Mouse (Mus musculus) left cerebral cortex, adult 18-20 months (tissue): ENCODE results near the gene Bcas2. TPM values are rescaled to one million over a fixed set of nuclear protein-coding genes. Genes with fewer than 3 reads are reported as not detected.
A peak's percentile ranks its signal among the peaks of the same experiment; 100 is the strongest.

Experiments used
- DNase-seq, 2 experiments: peaks; one replicate each; pipeline ENCODE4 v3.0.0; 2021 to 2022; ENCODE audit warnings: low spot score in 2 of 2, mixed read lengths in 1 of 2
- long read RNA-seq, 2 experiments: library from polyadenylated mRNA; stranded (forward); transcript quantifications; one replicate each; pipeline ENCODE4 v2.0.0; 2021
- total RNA-seq, 2 experiments: library from RNA; stranded (reverse); gene quantifications; 2 replicates each; pipeline ENCODE4 v1.2.3; 2021

The Bcas2 gene
- 10 to 100 TPM; 64.8 to 68.3 TPM for total RNA-seq
- long read RNA-seq, experiment 1, transcript Bcas2-201 (7 exons, 1,467 nt): major isoform, 130 of 167 reads
- long read RNA-seq, experiment 1, transcript Bcas2-203 (5 exons, 3,878 nt): minor isoform, 9 of 167 reads
- long read RNA-seq, experiment 1, transcript Bcas2-206 (6 exons, 737 nt): minor isoform, 9 of 167 reads
- long read RNA-seq, experiment 1, partial matches to known transcripts: 9 of 167 reads
- long read RNA-seq, experiment 1, other reads (novel, unspliced or antisense): 6 of 167 reads
- long read RNA-seq, experiment 2, transcript Bcas2-201 (7 exons, 1,467 nt): major isoform, 100 of 122 reads
- long read RNA-seq, experiment 2, transcript Bcas2-206 (6 exons, 737 nt): minor isoform, 7 of 122 reads
- long read RNA-seq, experiment 2, partial matches to known transcripts: 2 of 122 reads
- long read RNA-seq, experiment 2, other reads (novel, unspliced or antisense): 9 of 122 reads

DNA sequence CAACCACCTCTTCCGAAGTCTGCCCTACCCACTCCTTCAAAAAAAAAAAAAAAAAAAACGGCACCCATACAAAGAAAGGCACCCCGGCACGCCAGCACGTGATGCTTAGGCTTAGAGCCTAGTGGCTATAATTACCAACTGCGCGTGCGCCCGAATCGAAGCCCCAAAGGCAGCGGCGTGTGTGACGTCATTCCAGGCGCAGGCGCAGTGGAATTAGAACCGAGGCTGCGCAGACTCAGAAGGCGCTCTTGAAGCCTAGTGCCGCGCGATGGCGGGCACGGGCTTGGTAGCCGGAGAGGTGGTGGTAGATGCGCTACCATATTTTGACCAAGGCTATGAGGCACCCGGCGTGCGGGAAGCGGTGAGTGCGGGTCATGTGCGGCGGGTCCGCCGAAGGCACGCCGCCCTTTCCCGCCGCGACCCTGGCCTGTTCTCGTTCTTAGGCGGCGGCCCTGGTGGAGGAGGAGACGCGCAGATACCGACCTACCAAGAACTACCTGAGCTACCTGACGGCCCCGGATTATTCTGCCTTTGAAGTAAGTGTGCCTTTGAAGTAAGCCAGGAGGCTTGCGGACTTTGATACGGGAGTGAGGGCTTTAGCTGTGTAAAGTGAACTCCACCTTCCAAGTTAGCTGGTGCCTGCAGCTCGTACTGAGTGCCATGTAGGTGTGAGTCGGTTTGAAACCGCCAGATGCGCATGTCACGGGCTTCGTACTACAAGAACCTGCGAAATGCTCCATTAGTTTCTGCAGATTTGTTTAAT, at the start of gene Bcas2:
Bcas2 (plus strand) TSS at position 151 of the 763 bp plus-strand sequence.
- peak; percentile 100 for DNase-seq

DNA sequence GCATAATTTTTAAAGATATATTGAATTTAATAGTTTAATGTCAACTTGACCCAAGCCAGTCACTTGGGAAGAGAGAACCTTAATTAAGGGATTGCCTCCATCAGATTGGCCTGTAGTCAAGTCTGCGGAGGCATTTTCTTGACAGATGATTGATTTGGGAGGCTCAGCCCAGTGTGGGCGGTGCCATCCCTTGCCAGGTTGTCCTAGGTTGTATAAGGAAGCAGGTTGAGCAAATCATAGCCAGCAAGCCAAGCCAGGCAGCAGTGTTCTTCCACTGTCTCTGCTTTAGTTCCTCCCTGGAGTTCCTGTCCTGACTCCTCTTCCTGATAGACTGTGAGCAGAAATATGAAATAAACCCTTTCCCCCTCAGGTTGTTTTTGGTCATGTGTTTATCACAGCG, 47.8 kb upstream of the Bcas2 start:
- DNase-seq: no peak

GRCm38 (mm10) chr3:103126138-103126537, 45.3 kb upstream of the Bcas2 start:
- DNase-seq: no peak

- no peak for DNase-seq
Observed at GRCm38 (mm10) chr3:103127177-103127576, 44.3 kb upstream of the Bcas2 start.

DNA sequence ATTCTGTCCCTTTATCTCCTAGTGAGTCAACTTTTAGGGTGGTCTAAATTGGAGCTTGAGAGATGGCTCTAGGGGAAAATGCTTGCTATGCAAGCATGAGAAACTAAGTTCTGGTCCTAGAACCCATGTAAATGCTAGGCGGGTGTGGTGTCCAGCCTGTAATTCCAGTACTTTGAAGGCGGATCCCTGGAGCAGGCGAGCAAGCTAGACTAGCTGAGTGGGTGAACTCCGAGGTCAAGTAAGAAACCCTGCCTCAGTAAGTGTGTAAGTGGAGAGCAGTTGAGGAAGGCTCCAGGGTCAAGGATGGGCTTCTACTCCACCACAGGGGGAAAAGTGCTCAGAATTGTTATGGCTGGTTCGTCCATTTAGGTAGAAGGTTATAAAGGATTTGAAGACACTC, 43.7 kb upstream of the Bcas2 start:
- DNase-seq: no peak

DNA sequence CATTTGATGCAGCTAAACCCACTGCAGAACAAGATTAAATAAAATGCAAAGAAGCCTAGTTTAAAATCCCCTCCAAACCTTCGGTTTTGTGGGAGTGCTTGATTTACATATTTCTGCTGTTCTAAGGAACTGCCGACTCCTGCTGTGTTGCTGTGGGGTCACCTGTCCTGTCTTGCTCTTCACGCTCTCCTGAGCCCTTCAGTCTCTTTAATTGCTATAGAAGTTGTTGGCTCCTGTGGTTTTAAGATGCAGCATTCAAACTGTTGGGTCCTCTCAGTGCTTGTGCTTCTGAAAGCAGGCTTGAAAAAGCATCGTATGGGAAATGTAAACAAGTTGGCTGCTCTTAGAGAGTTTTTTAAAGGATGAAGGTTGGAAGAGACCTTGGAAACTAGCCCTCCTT, 43.2 kb upstream of the Bcas2 start:
- no peak for DNase-seq

GRCm38 (mm10) chr3:103129367-103130159, 41.9 kb upstream of the Bcas2 start:
- DNase-seq: no peak

DNA sequence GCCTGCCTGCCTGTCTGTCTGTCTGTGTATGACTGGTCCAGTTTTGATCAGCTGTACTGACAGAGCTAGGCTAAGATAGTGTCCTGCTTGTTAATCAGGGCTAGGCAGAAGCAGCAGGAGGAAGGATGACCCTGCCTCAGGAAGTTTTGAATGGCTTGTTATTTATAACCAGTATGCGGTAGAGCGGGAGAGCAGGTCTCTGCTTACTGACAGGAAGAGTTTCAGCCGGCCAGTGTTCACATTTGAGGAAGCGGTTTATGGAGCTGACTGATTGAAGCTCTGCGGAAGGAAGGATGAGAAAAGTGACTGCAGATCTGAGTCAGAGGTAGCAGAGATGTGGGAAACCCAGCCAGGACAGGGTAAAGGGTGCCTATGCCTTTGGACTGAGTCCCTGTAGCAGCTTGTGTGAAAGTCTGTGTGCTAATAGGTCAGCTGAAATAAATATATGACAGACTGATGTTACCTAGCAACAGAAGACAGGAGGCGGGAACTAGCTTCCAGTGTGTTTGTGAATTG, 41.2 kb upstream of the Bcas2 start:
- DNase-seq: no peak

DNA sequence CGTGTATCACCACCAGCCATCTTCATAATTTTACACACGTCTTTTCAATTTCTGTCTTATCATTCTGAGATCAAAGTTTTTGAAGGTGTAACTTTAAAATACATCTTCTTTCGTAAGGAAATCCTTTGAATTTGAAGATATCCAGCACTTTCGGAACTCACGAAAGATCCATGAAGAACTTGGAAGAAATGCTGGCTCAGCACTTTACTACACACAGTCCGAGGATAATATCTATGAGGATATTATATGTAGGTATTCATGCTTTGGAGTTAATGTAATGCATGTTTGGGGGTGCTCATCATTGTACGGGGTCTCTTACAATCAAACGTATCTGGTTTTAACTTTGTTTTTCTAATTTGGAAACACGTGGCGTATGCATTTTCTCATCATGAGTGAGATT, 38.4 kb upstream of the Bcas2 start:
- no peak for DNase-seq

- no peak for DNase-seq
Observed at GRCm38 (mm10) chr3:103136414-103137077, 34.9 kb upstream of the Bcas2 start.

DNA sequence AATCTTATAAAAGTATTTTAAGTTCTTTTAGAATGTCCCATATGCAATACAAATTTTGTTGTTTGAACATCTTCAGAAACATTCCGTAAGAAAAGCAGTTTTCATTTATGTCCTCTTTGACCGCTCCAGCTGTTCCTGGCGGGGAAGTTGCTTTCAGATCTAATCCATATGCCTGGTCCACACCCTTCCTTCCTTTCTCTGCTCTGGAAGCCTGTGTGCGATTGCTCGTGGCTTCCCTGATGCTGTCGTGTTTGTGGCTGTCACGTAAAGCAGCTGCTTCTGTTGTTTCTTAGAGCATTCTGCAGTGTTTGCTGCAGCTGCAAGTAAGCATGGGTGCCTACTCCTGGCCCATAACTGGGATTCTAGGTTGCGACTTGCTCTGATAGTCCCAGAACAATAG, 32.4 kb upstream of the Bcas2 start:
- no peak for DNase-seq

- DNase-seq: peak in 1 of 2 experiments; percentile 1
Observed at GRCm38 (mm10) chr3:103140095-103140838, 31.2 kb upstream of the Bcas2 start.

GRCm38 (mm10) chr3:103141287-103141686, 30.2 kb upstream of the Bcas2 start:
- no peak for DNase-seq

DNA sequence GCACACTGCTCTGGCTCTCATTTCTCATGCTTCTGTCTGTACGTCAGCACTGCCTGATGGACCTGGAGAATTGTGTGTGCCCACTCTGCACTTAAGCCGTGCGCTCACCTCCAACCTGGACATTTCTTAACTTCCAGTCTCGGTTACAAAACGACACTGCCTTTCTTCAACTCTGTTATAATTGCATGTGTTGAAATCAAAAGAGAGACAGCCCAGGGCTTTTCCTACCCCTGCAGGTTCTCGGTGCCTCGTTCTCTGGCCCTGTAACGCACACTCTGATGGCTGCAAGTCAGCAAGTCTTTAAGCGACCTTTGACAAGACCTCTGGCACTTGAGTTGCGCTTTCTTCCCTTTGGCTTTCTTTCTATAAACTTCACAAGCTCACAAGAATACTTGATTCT, 29.1 kb upstream of the Bcas2 start:
- no peak for DNase-seq

GRCm38 (mm10) chr3:103145336-103145735, 26.1 kb upstream of the Bcas2 start:
- DNase-seq: no peak

DNA sequence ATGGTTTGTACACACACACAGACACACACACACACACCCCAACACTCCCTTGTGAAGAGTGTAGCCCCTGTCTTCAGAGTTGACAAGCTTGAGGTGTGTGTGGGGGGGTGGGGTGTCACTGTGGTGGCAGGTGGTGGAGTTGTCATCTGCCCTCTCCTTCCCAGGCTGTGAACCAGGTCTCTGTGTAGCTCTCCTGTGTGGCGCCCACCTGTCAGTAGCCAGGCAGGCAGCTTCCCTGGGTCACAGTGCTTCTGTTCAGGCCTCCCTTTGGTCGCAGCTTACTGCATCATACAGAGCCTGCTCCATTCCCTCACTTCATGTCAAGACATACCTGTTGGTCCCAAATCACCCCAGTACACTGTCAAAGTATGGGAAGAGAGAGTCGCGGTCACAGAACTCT, 25.7 kb upstream of the Bcas2 start:
- no peak for DNase-seq

DNA sequence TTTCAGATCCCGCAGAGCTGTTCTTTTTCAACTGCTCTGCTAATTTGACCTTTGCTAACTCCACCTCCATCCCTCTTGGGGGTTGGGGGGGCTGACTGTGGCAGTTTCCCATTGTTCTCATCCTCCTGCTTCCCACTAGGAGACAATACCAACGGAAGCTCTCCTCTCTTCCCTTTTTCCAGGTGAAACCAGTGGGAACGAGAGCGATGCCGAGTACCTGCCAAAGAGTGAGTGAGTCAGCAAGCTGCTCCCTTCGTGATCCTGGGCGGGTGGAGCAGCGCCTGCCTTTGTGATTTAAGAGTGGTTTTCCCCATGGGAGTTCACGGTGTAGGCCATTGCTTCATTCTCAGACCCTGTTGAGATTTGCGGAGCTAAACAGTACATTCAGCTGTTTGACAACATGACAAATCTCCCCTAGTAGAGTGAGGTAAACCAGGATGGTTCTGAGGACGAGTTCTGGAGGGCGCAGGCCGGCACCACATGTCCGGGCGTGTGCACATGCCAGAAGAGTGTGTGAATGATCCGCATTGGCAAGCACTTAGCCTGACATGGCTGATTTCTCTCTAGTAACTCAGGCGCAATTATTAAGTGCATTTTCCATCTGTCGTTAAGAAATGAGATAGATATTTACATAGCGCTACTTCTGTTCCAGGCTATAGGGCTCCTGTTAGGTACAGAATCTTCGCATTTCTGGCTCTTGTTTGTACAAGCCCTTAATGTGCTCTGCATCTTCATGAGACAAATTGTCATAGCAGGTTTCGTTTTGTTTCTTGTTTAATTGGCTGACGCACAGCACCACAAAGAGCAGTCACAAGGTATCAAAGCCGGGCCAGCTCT, 24.9 kb upstream of the Bcas2 start:
- no peak for DNase-seq

DNA sequence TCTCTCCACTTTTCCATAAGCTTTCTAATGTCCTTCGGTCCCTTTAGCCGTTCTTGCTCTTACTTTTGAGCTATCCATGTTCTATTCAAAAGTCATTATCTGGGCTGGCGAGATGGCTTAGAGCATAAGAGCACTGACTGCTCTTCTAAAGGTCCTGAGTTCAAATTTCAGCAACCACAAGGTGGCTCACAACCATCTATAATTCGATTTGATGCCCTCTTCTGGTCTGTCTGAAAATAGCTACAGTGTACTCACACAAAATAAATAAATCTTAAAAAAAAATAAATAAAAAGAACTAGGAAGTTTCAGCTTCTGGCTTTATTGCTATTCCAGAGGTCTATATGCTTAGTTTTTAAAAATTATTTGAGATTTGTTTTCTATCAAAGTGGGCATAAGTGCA, 23.7 kb upstream of the Bcas2 start:
- no peak for DNase-seq

- no peak for DNase-seq
Observed at GRCm38 (mm10) chr3:103148941-103149340, 22.5 kb upstream of the Bcas2 start.
